Mouse (Mus musculus): ENCODE results near the gene Urad. TPM values are rescaled to one million over a fixed set of nuclear protein-coding genes. Genes with fewer than 3 reads are reported as not detected.

Urad gene
- polyA plus RNA-seq, 1 experiment = not detected

DNA sequence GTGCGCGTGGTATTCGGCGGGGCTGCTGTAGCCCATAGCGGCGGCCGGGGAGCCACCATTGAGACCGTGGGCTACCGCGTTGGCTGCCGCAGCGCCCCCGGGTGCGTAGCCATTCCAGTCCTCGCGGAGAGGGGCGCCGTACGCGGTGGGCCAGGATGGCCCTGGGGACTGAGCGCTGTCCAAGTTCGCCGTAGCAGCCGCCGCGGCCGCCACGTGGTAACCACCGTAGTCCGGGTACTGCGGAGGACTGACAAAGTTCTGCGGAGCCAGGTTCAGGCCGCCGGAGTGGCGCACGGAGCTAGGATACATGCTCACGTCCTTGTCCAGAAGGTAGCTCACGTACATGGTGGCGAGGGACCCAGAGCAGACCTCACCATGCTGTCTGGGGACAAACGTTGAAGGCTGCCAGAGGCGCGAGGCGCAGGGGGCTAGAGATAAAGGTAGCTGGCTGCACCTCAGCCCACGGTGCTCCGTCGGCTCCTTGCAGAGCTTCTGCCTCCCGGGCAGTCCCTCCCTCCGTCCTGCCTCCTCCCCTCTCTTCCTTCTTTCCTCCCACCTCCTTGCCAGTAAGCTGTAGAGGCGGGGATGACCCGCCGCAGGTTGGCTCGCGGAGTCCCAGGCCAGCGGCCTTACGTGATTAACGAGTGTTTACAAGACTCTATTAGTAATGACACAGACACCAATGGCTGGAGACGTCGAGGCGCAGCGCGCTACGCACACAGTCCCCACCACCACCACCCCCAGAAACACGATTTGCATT, 15.4 kb downstream of the Urad start, which contains the start of gene Cdx2:
Cdx2 (minus strand) TSS at position 633 of the 760 bp plus-strand sequence.
- no peaks in the 10 kb centered on the region for H3K79me2 ChIP-seq (ENCODE audit: control insufficient read depth, insufficient read depth)
- no peaks in the 10 kb centered on the region for H3K36me3 ChIP-seq (ENCODE audit: control insufficient read depth, insufficient read depth)
- no peak within 1 kb of the TSS for H3ac ChIP-seq (ENCODE audit: control insufficient read depth, insufficient read length, low read depth)
- H3K79me3 ChIP-seq (ENCODE audit: low read depth) = no peaks in the 10 kb centered on the region
- no peak within 1 kb of the TSS for H3K4me3 ChIP-seq (ENCODE audit: insufficient read depth, poor library complexity, severe bottlenecking)
- no peak for TF ChIP-seq USF1 (IDR thresholded peaks at IDR 0.05; ENCODE audit: low read depth)
- TF ChIP-seq MYOG (IDR thresholded peaks at IDR 0.05; ENCODE audit: control insufficient read depth, extremely low read depth, insufficient read length) = no peak
- no peak for TF ChIP-seq CEBPB (IDR thresholded peaks at IDR 0.05; ENCODE audit: low read depth)
- TF ChIP-seq MYOD1 (IDR thresholded peaks at IDR 0.05; ENCODE audit: control insufficient read depth, insufficient read length, low read depth) = no peak
- no peak for TF ChIP-seq MAX (IDR thresholded peaks at IDR 0.05)
- TF ChIP-seq CTCF (IDR thresholded peaks at IDR 0.05; ENCODE audit: control insufficient read depth, insufficient read depth, insufficient read length) = no peak
- TF ChIP-seq FOSL1 (IDR thresholded peaks at IDR 0.05; ENCODE audit: insufficient read depth, low read length, poor library complexity, severe bottlenecking) = no peak
- H3K27me3 ChIP-seq (ENCODE audit: control insufficient read depth, insufficient read depth, insufficient read length) = peaks cover 86% of the 10 kb centered on the region

GRCm38 (mm10) chr5:147305856-147306637, 16.2 kb downstream of the Urad start:
- no peaks in the 10 kb centered on the region for H3K36me3 ChIP-seq (ENCODE audit: control insufficient read depth, insufficient read depth)
- H3ac ChIP-seq (ENCODE audit: control insufficient read depth, insufficient read length, low read depth) = no peak overlapping the region
- no peaks in the 10 kb centered on the region for H3K79me2 ChIP-seq (ENCODE audit: control insufficient read depth, insufficient read depth)
- no peak overlapping the region for H3K4me3 ChIP-seq (ENCODE audit: insufficient read depth, poor library complexity, severe bottlenecking)
- TF ChIP-seq MAX (IDR thresholded peaks at IDR 0.05) = no peak
- no peak for TF ChIP-seq USF1 (IDR thresholded peaks at IDR 0.05; ENCODE audit: low read depth)
- TF ChIP-seq MYOD1 (IDR thresholded peaks at IDR 0.05; ENCODE audit: control insufficient read depth, insufficient read length, low read depth) = no peak
- no peak for TF ChIP-seq MYOG (IDR thresholded peaks at IDR 0.05; ENCODE audit: control insufficient read depth, extremely low read depth, insufficient read length)
- no peak for TF ChIP-seq FOSL1 (IDR thresholded peaks at IDR 0.05; ENCODE audit: insufficient read depth, low read length, poor library complexity, severe bottlenecking)
- no peak for TF ChIP-seq CTCF (IDR thresholded peaks at IDR 0.05; ENCODE audit: control insufficient read depth, insufficient read depth, insufficient read length)
- TF ChIP-seq CEBPB (IDR thresholded peaks at IDR 0.05; ENCODE audit: low read depth) = no peak
- no peaks in the 10 kb centered on the region for H3K79me3 ChIP-seq (ENCODE audit: low read depth)
- H3K27me3 ChIP-seq (ENCODE audit: control insufficient read depth, insufficient read depth, insufficient read length) = peaks cover 93% of the 10 kb centered on the region

DNA sequence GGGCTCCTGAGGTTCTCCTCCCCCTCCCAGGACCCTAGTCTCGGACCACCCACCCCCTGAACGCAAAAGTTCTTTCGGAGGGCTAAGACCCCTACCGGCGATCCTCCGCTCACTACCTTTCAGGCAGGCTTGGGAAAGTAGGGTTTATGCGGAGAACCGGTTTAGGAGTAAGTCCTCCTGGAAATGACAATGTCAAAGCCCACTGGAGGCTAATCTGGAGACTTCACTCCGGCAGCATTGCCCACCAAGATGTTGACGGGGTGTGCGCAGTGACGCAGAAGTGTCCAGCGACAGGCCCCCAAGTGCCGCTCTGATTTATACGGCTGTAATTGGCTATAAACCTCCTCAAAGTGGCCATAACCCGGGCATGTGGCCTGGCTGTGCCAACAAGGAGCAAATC, 17.1 kb downstream of the Urad start:
- Histone ChIP-seq H3K27me3 (ENCODE audit: control insufficient read depth, insufficient read depth, insufficient read length) (peaks cover 96% of the 10 kb centered on the region), H3K4me3 (ENCODE audit: insufficient read depth, poor library complexity, severe bottlenecking) (no peak overlapping the region), H3ac (ENCODE audit: control insufficient read depth, insufficient read length, low read depth) (no peak overlapping the region), H3K36me3 (ENCODE audit: control insufficient read depth, insufficient read depth) (no peaks in the 10 kb centered on the region), H3K79me2 (ENCODE audit: control insufficient read depth, insufficient read depth) (no peaks in the 10 kb centered on the region), H3K79me3 (ENCODE audit: low read depth) (no peaks in the 10 kb centered on the region)
- TF ChIP-seq CEBPB (IDR thresholded peaks at IDR 0.05; ENCODE audit: low read depth) = no peak

DNA sequence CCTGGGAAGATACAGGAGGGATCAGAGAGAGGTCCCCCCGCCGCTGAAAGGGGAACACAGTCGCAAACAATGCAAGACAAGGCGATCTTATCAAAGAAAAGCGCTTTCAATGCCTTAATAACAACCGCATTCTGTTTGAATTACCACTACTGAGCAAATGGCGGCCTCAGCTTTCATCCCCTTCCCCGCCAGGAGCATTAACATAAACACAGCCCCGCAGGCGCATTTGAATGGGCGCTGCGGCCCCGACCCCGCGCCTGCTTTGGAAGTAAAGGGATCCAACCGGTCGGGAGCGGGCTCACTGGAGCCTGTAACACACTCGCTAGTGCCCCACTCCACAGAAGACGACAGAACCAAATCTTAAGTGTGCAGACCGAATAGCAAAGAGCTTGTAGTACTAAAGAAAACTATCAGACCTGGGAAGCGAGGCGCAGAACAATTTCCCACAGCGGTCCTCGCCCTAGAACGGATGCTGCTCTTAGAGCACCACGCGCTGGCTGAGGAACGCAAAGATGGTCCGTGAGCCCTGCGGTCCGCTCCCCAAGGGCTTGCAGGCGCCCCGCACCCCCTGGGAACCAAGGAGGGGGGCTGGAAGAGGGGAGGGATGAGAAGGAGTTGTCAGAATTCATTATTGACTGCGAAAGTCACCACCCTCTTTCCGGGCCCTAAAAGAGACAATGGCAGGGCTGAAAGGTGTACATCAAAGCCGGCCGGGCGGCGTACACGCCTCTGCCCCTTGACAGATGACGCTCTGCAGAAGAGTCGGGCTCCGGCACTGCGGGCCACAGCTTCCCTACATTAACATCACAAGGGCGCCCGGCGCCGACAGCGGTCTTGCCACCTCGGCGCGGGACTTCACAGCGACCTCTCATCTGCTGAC, 17.7 kb downstream of the Urad start:
- Histone ChIP-seq H3K36me3 (ENCODE audit: control insufficient read depth, insufficient read depth) (no peaks in the 10 kb centered on the region), H3K4me3 (ENCODE audit: insufficient read depth, poor library complexity, severe bottlenecking) (no peak overlapping the region), H3K27me3 (ENCODE audit: control insufficient read depth, insufficient read depth, insufficient read length) (peaks cover 98% of the 10 kb centered on the region)

DNA sequence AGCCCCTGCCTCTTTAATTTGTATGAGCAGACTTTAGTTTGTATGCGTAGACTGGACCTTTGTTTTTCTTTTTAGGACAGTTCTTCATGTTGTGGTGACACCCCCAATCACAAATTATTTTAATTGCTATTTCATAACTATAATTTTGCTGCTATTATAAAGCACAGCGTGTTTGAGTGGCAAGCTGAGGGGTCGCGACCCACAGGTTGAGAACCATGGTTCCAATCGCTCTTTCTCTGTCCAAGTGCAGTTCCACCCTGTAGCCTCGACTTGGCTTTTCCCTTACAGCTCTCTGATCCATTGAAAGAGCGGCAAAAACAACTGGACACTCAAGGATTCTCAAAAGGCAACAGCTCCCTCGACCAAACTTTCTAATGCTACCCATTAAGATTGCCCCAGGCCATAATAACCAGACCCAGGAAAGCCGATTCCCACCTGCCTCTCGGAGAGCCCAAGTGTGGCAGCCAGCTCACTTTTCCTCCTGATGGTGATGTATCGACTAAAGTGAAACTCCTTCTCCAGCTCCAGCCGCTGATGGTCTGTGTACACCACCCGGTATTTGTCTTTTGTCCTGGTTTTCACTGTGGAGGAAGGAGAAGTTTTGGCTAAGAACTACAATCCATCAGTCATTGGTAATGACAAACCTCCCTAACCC, 19.4 kb downstream of the Urad start:
- Histone ChIP-seq H3K79me3 (ENCODE audit: low read depth) (no peaks in the 10 kb centered on the region), H3K27me3 (ENCODE audit: control insufficient read depth, insufficient read depth, insufficient read length) (peaks cover 84% of the 10 kb centered on the region), H3K36me3 (ENCODE audit: control insufficient read depth, insufficient read depth) (no peaks in the 10 kb centered on the region), H3K4me3 (ENCODE audit: insufficient read depth, poor library complexity, severe bottlenecking) (no peak overlapping the region), H3K79me2 (ENCODE audit: control insufficient read depth, insufficient read depth) (no peaks in the 10 kb centered on the region), H3ac (ENCODE audit: control insufficient read depth, insufficient read length, low read depth) (no peak overlapping the region)
- TF ChIP-seq USF1 (IDR thresholded peaks at IDR 0.05; ENCODE audit: low read depth) (no peak), MYOD1 (IDR thresholded peaks at IDR 0.05; ENCODE audit: control insufficient read depth, insufficient read length, low read depth) (no peak), MAX (IDR thresholded peaks at IDR 0.05) (no peak), CEBPB (IDR thresholded peaks at IDR 0.05; ENCODE audit: low read depth) (no peak), FOSL1 (IDR thresholded peaks at IDR 0.05; ENCODE audit: insufficient read depth, low read length, poor library complexity, severe bottlenecking) (no peak), MYOG (IDR thresholded peaks at IDR 0.05; ENCODE audit: control insufficient read depth, extremely low read depth, insufficient read length) (no peak), CTCF (IDR thresholded peaks at IDR 0.05; ENCODE audit: control insufficient read depth, insufficient read depth, insufficient read length) (no peak)

More for the DNA sequence above, 17.7 kb downstream of the Urad start:
- Histone ChIP-seq H3ac (ENCODE audit: control insufficient read depth, insufficient read length, low read depth) (no peak overlapping the region), H3K79me2 (ENCODE audit: control insufficient read depth, insufficient read depth) (no peaks in the 10 kb centered on the region), H3K79me3 (ENCODE audit: low read depth) (no peaks in the 10 kb centered on the region)
- TF ChIP-seq CTCF (IDR thresholded peaks at IDR 0.05; ENCODE audit: control insufficient read depth, insufficient read depth, insufficient read length) (no peak), MAX (IDR thresholded peaks at IDR 0.05) (no peak), USF1 (IDR thresholded peaks at IDR 0.05; ENCODE audit: low read depth) (no peak), CEBPB (IDR thresholded peaks at IDR 0.05; ENCODE audit: low read depth) (no peak), MYOG (IDR thresholded peaks at IDR 0.05; ENCODE audit: control insufficient read depth, extremely low read depth, insufficient read length) (no peak), MYOD1 (IDR thresholded peaks at IDR 0.05; ENCODE audit: control insufficient read depth, insufficient read length, low read depth) (no peak), FOSL1 (IDR thresholded peaks at IDR 0.05; ENCODE audit: insufficient read depth, low read length, poor library complexity, severe bottlenecking) (no peak)

Data from C2C12 (cell line).